Mouse (Mus musculus) 416B (cell line): ENCODE data around the gene Rab3il1.

Source experiments
- DNase-seq: peaks from one replicate; pipeline ENCODE4 v3.0.0; 2011; ENCODE audit warnings: low read depth

Rab3il1 gene

DNA sequence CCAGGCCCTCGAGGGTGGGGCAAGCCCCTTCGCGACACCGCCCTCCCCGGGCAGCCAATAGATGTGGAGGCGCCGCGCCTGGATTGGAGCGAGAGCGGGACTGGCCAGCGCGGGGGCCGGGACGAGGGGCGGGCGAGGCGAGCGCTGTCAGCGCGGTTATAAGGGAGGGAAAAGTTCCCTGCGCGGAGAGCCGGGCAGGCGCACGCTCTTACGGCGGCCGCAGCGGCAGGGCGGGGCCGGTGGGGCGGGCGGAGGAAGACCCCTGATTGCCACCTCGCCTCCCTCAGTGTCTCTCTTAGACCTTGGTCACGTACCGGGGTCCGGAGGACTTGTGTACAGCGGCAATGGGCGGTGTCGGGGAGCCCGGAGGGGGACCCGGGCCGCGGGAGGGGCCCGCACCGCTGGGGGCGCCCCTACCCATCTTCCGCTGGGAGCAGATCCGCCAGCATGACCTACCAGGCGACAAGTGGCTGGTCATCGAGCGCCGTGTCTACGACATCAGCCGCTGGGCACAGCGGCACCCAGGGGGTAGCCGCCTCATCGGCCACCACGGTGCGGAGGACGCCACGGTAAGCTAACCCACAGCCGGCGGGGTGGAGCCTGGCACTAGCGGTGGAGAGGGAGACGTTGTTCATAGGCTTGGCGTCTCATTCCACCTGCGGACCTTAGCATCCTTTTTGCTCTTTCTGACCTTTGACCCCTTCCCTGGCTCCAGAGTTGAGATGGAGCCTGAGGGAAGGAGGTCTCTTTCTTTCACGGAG is 40.1 kb downstream of the Rab3il1 start, which contains the start of gene Fads3:
Gene Fads3, plus strand, starts transcription at position 182 of the 761 bp plus-strand sequence.
- peak; percentile 83 for DNase-seq

DNA sequence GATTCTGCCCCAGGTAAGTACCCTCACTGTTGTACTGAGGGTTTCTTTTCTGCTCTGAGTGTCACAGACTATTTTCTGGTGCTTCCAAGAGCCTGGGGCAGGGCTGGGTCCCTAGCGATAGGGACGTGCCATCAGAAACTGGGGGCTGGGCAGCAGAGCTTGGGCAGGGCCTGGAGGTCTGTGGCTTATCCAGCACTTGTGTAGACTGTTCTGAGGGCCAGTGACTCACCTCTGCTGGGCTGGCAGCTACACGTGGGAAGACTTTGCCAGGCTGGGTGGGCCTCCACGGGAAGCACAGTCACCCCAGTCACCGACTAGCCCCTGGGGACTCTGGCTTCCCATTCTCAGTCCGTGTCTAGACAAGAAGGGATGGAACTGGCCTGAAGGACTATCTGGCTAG is 40.8 kb downstream of the Rab3il1 start:
- peak; percentile 72 for DNase-seq

DNA sequence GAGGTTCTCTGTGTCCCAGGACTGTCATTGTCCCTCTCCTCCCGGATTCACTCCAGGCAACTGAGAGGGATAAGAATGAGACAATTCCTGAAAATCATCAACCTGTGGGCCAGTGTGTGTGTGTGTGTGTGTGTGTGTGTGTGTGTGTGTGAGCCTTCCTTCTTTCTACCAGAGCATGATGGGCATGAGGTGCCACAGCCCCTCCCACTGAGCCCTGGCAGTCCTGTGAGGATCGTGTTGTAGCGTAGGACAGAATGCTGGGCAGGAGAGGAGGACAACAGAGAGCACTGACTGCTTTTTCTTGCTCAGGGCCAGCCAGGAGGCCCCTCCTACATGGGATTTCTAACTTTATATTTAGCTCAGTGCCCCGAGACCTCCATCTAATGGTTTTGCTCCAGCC is 41.3 kb downstream of the Rab3il1 start:
- no peak for DNase-seq

DNA sequence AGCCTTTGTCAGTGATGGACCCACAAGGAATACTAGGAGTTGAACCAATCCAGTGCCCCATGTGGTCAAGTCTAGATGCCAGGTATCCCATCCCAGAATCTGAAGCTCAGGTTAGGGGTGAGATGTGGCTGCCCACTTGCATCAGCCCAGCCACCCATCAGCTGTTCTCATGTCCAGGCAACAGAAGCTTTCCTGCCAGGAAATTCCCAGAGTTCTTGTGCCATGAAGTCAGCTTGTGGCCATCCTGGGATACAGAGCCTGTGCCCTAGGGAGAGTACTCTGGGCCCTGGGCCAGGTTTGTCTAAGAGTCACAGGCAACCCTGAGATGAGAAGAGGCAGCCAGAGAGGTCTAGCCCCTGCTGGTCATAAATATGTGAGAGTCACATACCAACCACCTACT is 42.2 kb downstream of the Rab3il1 start:
- no peak for DNase-seq

DNA sequence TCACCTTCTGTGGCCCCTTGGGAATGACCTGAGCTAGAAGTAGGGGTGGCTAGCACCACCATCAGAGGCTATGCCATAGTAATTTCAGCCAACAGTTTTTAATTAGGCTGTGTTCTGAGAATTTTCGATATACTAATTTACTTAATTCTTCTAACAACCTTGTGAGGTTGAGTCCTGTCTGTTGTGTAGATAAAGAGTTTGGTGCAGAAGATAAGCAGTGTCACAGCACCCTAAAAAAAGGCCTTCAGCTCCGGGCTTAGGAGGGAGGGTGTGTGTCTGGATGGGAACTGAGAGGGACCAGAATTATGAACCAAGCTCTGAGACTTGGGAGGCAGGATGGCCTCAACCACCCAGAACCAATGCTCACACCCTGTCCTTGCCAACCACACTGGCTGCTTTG is 44.2 kb downstream of the Rab3il1 start:
- DNase-seq: no peak

DNA sequence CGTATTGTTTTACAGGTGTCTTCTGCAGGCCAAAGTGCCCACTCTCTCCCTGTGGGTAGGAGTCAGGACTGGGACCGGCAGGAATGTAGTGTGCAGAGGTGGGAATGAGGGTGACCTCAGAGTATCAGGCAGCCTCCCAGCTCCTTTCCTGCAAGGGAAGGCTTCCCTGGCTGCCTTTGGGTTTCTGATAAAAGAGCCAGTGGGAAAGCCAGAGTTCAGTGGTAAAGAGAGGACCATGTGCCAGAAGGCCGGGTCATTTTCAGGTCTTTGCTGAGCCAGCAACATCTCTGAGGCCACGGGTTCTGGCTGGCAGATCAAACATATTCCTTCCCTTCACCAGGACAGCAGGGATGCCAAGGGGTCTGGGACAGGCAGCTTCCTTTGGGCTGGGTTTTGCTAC is 44.9 kb downstream of the Rab3il1 start:
- DNase-seq: no peak

DNA sequence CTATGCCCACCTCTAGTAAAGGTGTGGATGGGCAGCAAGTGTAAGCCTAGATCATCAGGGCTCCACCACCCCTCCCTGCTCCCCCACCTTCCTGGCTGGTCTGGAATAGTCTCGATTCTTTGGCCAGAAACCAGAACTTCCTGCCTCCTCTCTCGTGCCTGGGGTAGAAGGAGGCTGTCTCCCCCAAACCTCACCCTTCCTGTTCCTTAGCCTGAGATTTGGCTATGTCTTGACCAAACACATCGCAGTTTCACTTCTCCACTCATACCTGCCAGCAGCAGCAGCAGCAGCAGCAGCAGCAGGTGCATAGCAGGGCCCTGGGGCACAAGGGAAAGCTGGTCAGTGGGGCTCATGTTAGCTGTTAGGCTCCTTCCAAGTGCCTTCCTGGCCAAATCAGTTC is 45.5 kb downstream of the Rab3il1 start:
- DNase-seq: peak; percentile 56

DNA sequence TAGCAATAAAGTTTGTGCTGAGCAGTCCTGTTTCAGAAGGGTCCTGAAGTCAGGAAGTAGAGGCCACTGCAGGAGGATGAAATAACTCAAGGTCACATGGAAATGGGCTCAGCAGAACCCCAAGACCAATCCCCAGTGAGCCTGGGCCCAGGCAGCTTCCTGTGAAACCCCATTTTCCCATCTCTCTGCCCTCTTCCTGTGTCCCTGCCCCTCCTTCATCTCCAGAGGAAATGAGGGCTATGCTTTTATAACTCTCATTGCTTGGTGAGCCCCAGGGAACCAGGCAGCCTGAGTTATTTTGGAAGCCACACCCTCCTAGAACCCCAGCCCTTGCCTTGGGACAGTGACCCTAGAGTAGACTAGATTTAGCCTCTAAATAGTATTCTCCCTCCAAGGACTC is 48.1 kb downstream of the Rab3il1 start:
- DNase-seq: no peak

DNA sequence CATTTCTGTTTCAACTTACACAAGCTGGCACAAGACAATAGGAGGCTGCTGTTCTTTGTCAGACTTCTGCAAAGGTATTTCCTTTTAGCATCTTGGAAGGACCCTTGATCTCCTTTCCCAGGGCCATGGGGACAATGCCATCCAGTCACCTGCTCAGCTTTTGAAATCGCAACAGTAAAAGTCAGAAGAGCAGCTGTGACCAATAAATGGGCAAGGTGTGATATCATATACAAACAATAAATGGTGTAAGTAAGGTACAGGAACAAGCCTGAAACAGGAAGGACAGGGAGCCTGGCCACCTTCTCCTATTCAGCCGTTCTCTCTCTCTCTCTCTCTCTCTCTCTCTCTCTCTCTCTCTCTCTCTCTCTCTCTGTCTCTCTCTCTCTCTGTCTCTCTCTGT is 49.0 kb downstream of the Rab3il1 start:
- DNase-seq: no peak

DNA sequence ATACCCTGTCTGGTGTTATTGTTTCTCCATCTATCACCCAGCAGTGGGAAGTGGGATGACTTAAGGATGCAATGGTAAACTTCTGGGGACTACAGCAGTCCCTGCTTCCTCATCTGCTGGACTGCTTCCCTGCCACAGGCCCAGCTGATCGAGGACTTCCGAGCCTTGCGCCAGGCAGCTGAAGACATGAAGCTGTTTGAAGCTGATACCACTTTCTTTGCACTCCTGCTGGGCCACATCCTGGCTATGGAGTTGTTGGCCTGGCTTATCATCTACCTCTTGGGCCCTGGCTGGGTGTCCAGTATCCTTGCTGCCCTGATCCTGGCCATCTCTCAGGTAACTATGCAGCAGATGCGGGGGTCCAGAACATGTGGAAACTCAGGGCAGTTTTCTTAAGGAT is 51.2 kb downstream of the Rab3il1 start:
- no peak for DNase-seq

DNA sequence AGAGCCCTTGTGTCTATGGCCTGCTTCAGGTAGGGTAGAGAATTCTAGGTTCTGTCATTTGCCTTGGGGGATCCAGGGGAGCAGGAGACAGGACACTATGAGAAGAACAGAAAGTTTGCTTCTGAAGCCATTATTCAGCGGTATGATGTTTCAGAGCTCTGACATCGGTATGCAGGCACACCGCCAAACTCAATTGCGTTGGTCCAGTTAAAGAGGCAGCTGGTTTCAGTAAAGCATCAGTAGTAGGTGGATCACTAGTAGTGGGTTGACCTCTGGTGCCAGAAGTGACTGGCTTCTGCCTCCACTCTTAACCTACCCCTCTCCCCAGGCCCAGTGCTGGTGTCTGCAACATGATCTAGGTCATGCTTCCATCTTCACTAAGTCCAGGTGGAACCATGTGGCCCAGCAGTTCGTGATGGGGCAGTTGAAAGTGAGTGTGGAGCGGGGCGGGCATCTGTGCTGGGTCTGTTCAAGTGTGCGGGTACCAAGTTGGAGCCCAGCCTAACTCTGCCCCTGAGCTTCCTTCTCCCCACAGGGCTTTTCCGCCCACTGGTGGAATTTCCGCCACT is 52.3 kb downstream of the Rab3il1 start:
- DNase-seq: no peak

DNA sequence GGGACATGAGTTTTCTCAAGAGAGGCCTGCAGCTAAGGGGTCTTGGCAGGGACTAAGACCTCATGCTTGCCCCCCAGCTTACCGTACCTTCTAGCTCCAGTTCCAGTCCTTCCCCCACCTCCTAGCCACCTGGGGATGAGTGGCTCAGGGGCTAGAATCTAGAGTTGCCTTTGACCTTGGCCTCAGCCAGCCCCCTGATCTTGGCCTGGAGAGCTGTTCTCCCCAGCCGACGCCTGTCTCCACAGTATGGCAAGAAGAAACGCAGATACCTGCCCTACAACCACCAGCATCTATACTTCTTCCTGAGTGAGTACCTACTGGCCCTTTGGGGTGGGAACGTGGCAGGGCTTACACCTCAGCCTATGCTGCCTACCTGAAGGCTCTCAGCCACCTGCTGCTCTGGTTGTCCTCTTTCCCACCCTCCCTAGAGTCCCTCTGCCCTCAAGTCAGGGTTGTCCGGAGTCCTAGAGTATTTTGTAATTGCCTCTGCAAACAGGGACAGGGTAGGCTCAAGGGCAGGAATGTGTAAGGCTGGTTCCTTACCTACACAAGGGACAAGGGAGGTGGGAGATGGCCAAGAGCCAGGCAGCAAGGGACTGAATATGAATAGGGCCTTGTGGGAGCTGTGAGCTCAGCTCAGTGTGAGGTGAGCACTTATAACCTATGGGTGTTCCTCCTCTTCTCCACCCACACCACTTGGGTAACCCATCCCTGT is 53.0 kb downstream of the Rab3il1 start:
- DNase-seq: no peak

DNA sequence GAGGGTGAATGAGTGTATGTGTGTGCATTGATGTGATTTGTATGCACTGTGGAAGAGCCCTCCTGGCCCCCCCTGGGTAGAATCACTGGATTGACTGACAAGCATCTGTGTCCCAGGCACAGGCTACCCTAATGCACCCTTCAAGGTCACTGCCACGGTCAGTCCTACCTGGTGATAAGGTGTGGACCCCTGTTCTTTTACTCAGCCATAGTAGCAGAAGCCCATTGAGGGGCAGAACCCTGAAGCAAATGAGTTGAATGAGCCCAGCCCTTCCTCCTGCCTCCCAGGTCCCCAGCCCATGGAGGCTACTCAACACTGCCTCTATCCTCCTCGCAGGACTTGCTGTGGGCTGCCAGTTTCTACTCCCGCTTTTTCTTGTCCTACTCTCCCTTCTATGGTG is 53.8 kb downstream of the Rab3il1 start:
- no peak for DNase-seq

DNA sequence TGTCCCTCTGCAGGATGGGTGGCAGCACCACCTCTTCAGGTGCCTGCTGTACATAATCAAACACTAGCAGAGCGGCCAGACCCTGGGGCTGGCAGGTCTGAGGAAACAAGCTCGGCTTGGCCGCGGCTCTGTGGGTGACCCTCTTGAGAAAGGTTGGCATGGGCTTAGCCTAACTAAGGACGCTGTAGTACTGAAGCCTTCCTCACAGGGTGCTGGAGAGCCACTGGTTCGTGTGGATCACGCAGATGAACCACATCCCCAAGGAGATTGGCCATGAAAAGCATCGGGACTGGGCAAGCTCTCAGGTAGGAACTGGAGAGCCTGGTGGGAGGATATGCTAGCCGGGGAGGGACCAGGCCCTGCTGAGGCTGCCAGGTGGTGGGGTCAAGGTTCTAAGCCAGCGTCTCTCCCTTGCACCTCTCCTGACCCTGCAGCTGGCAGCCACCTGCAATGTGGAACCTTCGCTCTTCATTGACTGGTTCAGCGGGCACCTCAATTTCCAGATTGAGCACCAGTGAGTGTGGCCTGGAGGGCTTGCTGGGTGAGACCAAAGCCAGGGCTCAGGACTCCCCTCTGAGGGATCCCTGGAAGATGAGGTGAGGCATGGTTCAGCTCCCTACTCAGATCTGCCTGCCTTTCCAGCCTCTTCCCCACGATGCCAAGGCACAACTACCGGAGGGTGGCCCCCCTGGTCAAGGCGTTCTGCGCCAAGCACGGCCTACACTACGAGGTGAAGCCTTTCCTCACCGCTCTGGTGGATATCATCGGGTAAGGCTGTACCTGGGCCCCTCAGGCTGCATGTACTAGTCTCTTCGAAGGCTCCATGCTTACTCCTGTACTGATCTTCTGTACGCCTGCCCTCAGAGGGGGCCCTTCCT is 54.6 kb downstream of the Rab3il1 start:
- no peak for DNase-seq

DNA sequence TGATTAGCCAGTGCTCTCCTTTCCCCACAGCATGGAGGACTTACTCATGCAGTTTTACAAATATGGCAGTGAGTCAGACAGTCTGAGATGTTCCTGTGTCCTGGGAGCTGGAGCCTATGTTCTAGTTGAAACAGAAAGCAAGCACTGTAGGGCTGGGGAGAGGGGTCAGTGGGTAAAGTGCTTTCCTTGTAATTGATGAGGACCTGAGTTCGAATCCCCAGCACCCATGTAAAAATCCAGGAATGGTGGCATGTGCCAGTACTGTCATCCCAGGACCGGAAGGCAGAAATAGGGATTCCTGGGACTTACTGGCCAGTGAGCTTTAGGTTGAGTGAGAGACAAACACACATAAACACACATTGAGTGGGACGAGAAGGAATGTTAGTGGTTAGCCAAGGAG is 55.2 kb downstream of the Rab3il1 start:
- no peak for DNase-seq

DNA sequence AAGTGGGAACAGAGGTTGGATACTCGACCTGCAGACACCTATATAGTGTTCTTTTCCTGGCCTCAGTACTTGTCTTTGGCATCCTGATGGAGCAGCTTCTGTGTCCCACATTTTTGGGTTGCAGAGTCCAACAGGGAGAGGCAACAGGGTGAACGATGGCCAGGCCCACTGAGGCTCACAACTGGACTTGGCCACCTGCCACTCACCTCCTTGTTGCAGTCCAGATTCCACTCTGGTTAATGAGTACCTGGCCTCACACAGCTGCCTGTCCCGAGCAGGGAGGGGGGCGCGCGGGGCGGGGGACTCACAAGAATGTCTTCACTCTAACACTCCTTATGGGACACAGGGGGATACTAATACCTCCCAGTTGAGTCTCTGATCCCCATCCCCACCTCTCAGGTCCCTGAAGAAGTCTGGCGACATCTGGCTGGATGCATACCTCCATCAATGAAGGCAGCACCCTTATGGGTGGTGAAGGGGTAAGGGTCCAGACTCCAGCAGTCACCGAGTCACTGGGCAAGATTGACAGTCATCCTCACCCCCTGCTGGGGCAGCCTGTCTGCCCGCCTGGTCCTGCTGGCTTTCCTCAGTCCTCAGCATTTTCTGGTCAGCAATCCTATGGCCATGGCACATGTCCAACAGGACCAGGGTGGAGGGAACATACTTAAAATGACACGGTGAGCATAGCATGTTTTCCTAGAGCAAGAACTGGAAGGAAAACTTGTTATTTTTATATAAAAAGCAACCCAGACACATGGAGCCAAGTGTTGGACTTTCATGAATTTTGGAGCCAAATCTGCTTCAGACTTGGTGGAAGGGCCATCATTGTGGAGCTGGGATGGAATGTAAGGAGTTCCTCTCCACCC is 56.2 kb downstream of the Rab3il1 start:
- no peak for DNase-seq

DNA sequence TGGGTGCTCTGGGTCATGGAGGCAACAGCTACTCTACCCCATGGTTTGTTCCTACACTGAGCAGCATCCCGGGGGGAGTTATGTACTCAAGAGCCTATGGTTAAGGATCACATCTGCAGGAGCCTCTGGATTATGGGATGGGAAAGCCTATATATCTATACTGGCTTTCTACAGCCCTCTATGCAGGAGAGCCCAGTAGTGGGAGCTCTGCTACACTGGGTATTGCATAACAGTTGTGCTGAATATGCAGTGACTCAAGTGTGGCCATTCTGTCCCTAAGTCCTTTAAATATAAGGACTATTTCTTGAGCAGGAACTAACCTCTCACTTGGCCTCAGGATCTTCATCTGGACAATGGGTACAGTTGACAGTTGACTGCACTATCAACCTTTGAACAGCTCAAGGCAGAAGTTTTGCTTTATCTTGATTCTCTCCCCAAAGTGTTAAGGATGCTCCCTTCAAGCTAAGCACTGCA is 56.9 kb downstream of the Rab3il1 start:
- DNase-seq: peak; percentile 54

DNA sequence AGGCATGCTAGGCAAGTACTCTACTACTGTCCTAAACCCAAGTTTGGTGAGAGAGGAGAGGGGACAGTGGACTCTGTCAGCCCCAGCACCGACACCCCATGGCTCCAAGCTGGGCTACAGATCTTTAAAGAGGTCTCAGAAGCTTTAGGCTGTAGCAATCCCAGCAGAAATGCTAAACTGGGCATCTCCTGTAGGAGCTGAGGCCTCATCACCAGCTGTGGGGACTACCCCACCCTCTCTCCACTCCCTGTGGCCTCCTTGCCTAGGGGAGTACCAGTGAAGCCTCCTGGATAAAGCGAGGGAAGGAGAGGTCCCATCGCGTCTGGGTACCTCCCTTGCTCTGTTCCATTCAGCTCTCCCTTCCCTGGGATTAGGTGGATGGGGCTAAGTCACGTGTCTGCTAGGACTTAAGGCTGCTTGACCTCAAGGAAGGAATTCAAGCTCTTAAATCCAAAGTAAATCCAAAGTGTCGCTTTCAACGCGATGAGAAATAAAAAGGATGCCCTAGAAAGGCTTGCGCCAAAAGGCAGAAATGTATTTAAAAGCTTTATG is 57.5 kb downstream of the Rab3il1 start:
- DNase-seq: no peak

DNA sequence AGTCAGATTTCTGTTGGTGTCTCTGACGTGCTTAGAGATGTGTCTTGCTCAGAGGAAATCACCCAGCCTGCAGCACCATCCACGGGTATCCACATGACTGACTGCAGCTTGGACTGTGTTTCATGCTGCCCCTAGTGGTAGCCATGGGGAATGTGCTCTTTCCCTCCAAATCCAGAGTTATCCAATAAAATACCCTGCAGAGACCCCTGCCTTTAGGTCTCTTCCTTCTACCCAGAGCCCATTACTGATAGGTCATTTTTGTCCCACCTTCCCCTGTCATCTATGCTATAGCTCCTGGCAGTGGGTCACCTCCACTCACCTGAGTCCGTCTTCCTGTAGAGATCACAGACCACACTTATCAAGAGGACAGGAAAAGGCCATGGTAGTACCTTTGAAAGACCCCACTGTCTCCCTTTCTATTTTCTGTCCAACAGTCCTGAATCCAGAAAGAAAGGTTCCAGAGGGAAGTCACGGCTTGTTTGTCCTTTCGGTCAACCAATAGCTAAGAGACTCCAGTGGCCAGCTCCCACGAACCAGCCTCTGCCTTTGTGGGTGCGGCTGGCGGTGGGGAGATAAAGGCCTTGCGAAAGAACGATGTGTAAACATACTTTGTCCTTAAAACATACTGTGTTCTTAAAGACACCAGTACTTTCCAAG is 58.6 kb downstream of the Rab3il1 start:
- peak; percentile 93 for DNase-seq
